Mouse (Mus musculus) midbrain, embryonic 12.5 days (tissue): ENCODE measurements around the gene Dnah8. TPM values are rescaled to one million over a fixed set of nuclear protein-coding genes. Genes with fewer than 3 reads are reported as not detected.
"Not testable (repeated sequence)": the region's sequence is repeated elsewhere in the genome, so short reads cannot be mapped to it uniquely, and the experiment has no call there.

Experiments used
- ATAC-seq: fragments of 200-750 bp; cut with Nextera tagmentation; 2 replicates; pipeline ENCODE4 v1.8.0; 2017; ENCODE audit warnings: low read depth, moderate TSS enrichment, moderate library complexity; ENCODE audit not compliant: low FRiP score
- H3K27ac ChIP-seq: fragments of 300-500 bp; sonication (generic); replicated peaks from 2 replicates; pipeline ENCODE4 v1.5.1; 2016; ENCODE audit warnings: mild to moderate bottlenecking
- H3K27me3 ChIP-seq: fragments of 300-500 bp; sonication (generic); 2 replicates; pipeline ENCODE4 v1.6.1; 2016; ENCODE audit warnings: mild to moderate bottlenecking
- H3K36me3 ChIP-seq: fragments of 300-500 bp; sonication (generic); 2 replicates; pipeline ENCODE4 v1.6.1; 2016
- H3K4me1 ChIP-seq: fragments of 300-500 bp; sonication (generic); 2 replicates; pipeline ENCODE4 v1.6.1; 2016
- H3K4me2 ChIP-seq: fragments of 300-500 bp; sonication (generic); replicated peaks from 2 replicates; pipeline ENCODE4 v1.6.1; 2016; ENCODE audit warnings: mild to moderate bottlenecking, moderate library complexity
- H3K4me3 ChIP-seq: fragments of 300-500 bp; sonication (generic); 2 replicates; pipeline ENCODE4 v1.5.1; 2016; ENCODE audit warnings: mild to moderate bottlenecking
- H3K9ac ChIP-seq: fragments of 300-500 bp; sonication (generic); replicated peaks from 2 replicates; pipeline ENCODE4 v1.6.1; 2016; ENCODE audit warnings: mild to moderate bottlenecking, moderate library complexity
- H3K9me3 ChIP-seq: fragments of 300-500 bp; sonication (generic); 2 replicates; pipeline ENCODE4 v1.6.1; 2016; ENCODE audit warnings: mild to moderate bottlenecking
- WGBS: fragments of 180-500 bp; shearing (Covaris S2); methylation state at CpG from one replicate; pipeline ENCODE4 v1.1.7; 2016; 5-methylcytosine and 5-hydroxymethylcytosine counted together
- polyA plus RNA-seq: library from polyadenylated mRNA; unstranded; fragments of >200 nt; fragmentation: Nextera tagmentation; extraction: Ambion mirVana; gene quantifications from 2 replicates; pipeline ENCODE4 v1.2.1, GENCODE M21; 2016

Gene Dnah8
- polyA plus RNA-seq, 1 experiment from 2014 or later: 0.66 TPM

DNA sequence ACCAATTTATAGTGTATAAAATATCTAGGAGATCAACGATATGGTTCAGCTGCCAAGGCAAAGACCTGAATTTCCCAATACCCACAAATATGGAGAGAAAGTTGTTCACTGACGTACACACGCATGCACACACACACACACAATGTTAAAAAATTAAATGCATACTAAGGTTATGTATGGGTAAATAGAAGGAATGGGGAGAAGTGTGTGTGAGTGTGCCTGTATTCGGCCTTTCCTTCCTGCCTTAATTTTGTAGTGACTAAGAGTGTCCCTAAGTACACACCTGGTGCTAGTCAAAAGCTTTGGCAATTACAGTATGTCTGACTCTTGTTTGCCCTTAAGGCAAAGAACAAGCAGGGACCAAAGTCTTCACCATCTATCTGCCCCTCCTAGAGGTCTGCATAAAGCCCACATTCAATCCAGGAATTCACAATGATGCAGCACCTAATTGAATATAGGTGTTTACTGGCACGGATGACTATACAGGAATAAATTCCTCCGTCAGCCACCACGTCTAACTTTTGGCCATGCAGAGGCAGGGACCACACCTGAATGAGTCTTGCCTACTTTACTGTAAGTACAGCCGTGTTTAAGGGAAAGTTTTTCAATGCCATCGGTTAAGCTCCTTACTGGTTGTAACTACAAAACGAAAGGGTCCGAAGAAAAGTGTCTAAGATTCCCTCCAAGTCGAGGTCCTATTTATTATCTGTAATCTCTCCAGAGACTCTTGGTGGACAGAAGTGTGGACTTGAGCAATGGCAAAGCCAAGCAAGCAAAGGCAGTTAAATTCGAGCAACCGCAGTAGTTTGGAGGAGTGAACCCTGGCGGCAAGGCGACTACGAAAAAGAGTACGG, 12.7 kb upstream of the Dnah8 start:
- peak overlapping the region; percentile 80 for H3K9ac ChIP-seq
- H3K27ac ChIP-seq: peak overlapping the region; percentile 79; the same call in 1 of the 2 replicates
- no peaks in the 10 kb centered on the region for H3K9me3 ChIP-seq
- H3K27me3 ChIP-seq: no peaks in the 10 kb centered on the region
- 27% methylated on average over 18 of the region's 18 CpGs for WGBS
- peak overlapping the region; percentile 70 for H3K4me3 ChIP-seq
- H3K4me1 ChIP-seq: peaks cover 39% of the 10 kb centered on the region
- H3K36me3 ChIP-seq: no peaks in the 10 kb centered on the region
- H3K4me2 ChIP-seq: peak overlapping the region; percentile 64
- no peak for ATAC-seq

DNA sequence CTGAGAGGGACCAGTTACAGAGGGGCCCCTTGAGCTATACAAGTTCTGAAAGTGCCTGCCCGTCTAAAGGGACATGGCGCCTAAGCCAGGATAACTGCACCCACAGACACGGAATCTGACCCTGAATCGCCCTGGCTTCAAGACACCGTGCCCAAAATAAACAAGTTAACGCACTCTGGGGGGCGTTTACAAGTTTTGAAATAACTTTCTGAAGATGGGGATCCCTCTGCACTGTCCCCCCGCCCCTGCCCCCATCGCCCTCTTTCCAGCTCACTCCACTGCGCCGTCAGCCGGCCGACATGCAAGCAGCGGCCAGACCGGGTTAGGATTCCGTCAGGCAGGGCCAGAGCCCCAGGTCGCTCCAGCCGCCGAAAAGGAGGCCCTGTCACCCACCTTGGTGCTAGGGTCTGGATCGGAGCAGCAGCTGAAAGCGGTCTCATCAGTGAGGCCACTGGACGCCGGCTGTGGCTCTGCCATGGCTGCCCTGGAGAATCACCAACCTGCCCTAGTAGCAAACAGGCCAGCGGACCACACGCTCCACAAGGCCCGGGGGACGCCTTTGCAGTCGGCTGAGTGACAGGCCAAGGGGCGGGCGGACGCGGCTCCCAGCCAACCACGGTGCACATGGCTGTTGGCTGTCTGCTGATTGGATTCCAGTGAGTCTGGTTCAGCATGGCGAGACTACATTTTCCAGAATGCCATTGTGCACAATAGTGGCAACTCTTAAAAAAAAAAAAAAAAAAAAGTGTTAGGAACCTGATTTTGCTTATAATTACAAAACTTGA, 11.9 kb upstream of the Dnah8 start:
- no peaks in the 10 kb centered on the region for H3K36me3 ChIP-seq
- peak overlapping the region; percentile 70 for H3K4me3 ChIP-seq
- ATAC-seq: peak; percentile 100
- peak overlapping the region; percentile 79 for H3K27ac ChIP-seq
- H3K4me2 ChIP-seq: peak overlapping the region; percentile 64
- under 1% methylated on average over 34 of the region's 34 CpGs for WGBS
- H3K27me3 ChIP-seq: no peaks in the 10 kb centered on the region
- H3K9me3 ChIP-seq: no peaks in the 10 kb centered on the region
- peaks cover 33% of the 10 kb centered on the region for H3K4me1 ChIP-seq
- H3K9ac ChIP-seq: peak overlapping the region; percentile 80

DNA sequence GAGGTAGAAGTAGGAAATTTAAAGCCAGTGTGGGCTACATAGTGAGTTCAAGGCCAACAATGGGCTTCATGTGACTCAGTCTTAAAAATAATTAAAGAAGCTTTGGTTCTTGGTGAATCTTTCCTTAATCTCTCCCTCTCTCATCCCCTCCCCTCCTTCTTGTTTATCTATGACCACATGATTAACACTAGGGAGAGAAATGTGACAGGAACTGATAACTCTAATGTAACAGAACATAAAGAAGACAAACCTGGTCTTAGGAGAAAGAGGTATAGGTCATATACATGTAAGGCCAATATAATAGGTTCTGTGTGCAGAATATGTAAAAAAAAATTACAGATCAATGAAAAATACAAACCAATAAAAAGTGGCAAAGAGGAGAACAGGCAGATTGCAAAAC, 10.8 kb upstream of the Dnah8 start:
- Histone ChIP-seq H3K4me2 (no peak overlapping the region), H3K27me3 (no peaks in the 10 kb centered on the region), H3K27ac (no peak overlapping the region), H3K36me3 (no peaks in the 10 kb centered on the region), H3K4me1 (peaks cover 22% of the 10 kb centered on the region), H3K4me3 (no peak overlapping the region), H3K9me3 (no peaks in the 10 kb centered on the region), H3K9ac (no peak overlapping the region)
- ATAC-seq: no peak

DNA sequence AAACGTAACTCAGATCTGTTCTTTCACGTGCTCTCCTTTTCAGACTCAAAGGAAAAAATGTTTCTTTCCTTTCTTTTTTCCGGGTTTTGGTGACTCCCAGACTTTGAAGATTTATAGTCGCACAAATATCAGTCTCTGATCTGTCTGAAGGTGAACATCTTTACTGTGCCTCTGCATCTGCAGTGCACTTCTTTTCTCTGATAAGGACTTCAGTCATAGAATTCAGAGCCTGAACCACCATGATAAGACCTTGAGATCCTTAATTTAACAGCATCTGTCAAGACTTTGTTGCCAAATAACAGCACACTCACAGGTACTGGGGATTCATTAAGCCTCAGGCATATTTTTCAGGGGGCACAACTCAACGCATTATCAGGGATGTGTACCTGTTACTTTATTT, 8.0 kb upstream of the Dnah8 start:
- Histone ChIP-seq H3K27me3 (no peaks in the 10 kb centered on the region), H3K27ac (no peak overlapping the region), H3K4me1 (peaks cover 8% of the 10 kb centered on the region), H3K9me3 (no peaks in the 10 kb centered on the region), H3K9ac (no peak overlapping the region), H3K4me3 (no peak overlapping the region), H3K36me3 (no peaks in the 10 kb centered on the region), H3K4me2 (no peak overlapping the region)
- ATAC-seq: no peak
- WGBS: 89% methylated on average over 5 of the region's 5 CpGs

DNA sequence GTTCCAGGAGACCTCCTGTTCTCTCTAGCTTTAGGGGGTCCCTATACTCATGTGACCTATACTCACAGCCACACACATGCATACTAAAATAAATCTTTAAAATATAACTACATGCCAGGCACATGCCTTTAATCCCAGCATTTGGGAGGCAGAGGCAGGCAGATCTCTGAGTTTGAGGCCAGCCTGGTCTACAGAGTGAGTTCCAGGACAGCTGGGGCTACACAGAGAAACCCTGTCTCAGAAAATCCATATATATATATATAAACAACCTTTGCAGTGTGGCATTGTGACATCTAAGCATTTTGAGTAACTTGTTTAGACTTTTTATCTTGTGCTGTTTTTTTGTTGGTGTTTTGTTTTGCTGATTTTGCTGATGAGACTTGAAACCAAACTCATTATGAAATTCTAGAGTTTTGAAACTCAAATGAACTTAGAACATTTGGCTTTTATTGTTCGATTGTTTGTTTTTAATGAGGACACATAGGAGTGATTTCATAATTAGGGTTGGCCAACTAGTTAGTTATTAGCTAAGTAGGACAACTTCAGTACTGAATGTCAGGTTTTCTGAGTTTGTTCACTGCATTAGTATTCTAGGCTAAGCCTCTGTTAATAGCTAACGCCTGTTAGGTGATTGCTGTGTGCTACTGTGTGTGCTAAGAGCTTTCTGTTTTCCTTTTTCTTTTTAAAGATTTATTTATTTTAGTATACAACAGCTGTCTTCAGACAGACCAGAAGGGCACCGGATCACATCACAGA, 5.8 kb upstream of the Dnah8 start:
- Histone ChIP-seq H3K27me3 (no peaks in the 10 kb centered on the region), H3K4me2 (no peak overlapping the region), H3K4me1 (no peaks in the 10 kb centered on the region), H3K9me3 (no peaks in the 10 kb centered on the region), H3K4me3 (no peak overlapping the region), H3K36me3 (no peaks in the 10 kb centered on the region), H3K9ac (no peak overlapping the region), H3K27ac (no peak overlapping the region)
- no peak for ATAC-seq
- 86% methylated on average over 3 of the region's 3 CpGs for WGBS

DNA sequence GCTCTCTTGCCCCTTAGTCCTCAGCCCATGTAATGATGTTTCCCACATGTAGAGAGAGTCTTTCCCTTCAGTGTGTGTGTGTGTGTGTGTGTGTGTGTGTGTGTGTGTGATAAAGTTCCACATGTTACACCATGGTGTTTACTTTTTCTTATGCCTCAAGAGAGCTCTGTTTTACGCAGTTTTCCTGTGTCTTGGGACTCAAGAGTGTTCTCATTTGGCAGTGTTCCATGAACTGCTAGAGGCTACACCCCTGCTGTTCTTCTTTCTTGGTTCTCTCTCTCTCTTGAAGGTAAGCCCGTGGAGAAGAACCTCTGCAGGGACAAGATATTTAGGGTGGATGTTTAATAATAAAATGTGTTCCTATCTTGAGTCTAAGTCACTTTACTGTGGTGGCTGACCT, 5.0 kb upstream of the Dnah8 start:
- no peak overlapping the region for H3K27ac ChIP-seq
- no peak for ATAC-seq
- H3K4me3 ChIP-seq: no peak overlapping the region
- WGBS: 65% methylated on average over 2 of the region's 2 CpGs
- H3K27me3 ChIP-seq: no peaks in the 10 kb centered on the region
- H3K9ac ChIP-seq: no peak overlapping the region
- H3K9me3 ChIP-seq: no peaks in the 10 kb centered on the region
- H3K4me2 ChIP-seq: no peak overlapping the region
- H3K36me3 ChIP-seq: no peaks in the 10 kb centered on the region
- H3K4me1 ChIP-seq: no peaks in the 10 kb centered on the region

DNA sequence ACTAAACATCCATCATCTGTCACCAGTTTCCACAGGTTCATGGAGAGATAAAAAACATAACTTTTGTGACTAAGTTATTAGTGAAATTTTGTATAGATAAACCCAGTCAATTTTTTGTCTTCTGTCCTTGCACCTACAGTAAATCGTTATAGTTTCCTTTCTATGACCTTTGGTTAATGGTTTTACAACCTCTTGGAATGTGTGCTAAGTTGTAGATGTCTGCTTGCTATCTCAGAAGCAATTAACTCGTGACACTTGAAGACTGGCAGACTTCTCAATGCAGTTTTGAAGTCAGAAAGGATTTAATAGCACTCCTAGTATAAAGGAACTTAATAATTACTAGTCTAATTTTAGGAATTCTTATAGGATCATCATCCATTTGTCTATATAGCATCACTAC, 3.6 kb upstream of the Dnah8 start:
- Histone ChIP-seq H3K4me1 (no peaks in the 10 kb centered on the region), H3K27ac (no peak overlapping the region), H3K4me3 (no peak overlapping the region), H3K9ac (no peak overlapping the region), H3K4me2 (no peak overlapping the region), H3K36me3 (no peaks in the 10 kb centered on the region), H3K9me3 (no peaks in the 10 kb centered on the region), H3K27me3 (no peaks in the 10 kb centered on the region)
- 79% methylated on average over 2 of the region's 2 CpGs for WGBS
- no peak for ATAC-seq

DNA sequence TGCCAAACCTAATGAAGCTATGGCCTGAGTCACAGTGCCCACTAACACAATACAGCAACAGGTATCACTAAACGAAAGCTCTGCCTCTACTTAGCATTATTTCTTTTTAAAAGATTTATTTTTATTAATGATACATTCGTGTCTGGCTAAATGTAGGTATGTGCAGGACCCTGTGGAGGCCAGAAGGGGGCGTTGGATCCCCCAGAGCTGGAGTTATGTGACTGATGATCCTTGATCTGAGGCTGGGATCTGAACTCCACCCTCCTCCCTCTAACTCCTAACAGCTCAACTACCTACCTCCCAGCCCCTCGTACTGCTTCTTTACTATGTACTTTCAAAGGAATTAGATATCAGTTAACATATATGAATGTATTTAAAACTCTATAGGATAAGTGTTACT, 2.7 kb upstream of the Dnah8 start:
- Histone ChIP-seq H3K9me3 (no peaks in the 10 kb centered on the region), H3K4me1 (no peaks in the 10 kb centered on the region), H3K27me3 (no peaks in the 10 kb centered on the region), H3K27ac (no peak overlapping the region), H3K9ac (no peak overlapping the region), H3K36me3 (no peaks in the 10 kb centered on the region), H3K4me2 (no peak overlapping the region), H3K4me3 (no peak overlapping the region)
- WGBS: 74% methylated on average over 4 of the region's 4 CpGs
- no peak for ATAC-seq

DNA sequence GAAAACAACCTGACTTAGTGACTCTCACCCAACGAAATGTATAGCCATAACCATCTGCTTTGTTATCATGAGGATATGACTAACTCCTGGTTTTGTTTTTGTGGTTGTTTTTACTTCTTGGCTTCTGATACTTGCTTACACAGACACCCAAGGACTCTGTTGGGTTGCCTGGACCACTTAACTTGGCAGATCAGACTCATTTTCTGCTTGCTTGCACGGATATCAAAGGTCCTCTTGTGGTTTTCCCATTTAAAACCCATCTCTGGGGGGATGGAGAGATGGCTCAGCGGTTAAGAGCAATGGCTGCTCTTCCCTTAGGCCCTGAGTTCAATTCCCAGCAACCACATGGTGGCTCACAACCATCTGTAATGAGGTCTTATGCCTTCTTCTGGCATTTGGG, 954 bp upstream of the Dnah8 start:
- Histone ChIP-seq H3K36me3 (no peaks in the 10 kb centered on the region), H3K4me1 (no peaks in the 10 kb centered on the region), H3K27me3 (no peaks in the 10 kb centered on the region), H3K4me3 (no peak overlapping the region), H3K4me2 (no peak overlapping the region), H3K9me3 (no peaks in the 10 kb centered on the region), H3K9ac (no peak overlapping the region), H3K27ac (no peak overlapping the region)
- ATAC-seq: no peak
- WGBS: 87% methylated on average over 3 of the region's 3 CpGs

DNA sequence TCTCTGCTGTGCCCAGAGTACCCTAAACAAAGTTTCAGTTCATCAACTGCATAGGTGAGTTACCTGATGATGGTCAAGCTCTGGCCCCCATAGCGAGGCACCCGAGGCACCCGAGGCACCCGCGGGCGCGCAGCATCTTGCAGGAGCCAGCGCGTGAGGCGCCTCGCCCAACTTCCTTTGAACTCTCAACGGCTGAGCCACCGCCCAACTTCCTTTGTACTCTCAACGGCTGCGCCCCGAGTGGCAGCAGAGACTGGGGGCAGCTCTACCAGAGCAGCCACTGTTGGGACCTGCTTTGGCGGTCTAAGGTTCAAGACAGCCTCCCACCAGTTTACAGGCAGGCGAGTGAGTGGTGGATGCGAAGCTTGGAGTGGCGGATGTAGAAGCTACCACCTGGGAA, 2.6 kb downstream of the Dnah8 start, which contains the start of gene Glo1:
TSS of gene Glo1 (minus strand) at position 153 of the 400 bp plus-strand sequence.
- not testable (repeated sequence) for H3K27me3 ChIP-seq, ATAC-seq, H3K4me3 ChIP-seq, H3K36me3 ChIP-seq, H3K27ac ChIP-seq, H3K9me3 ChIP-seq, H3K4me1 ChIP-seq, H3K9ac ChIP-seq, H3K4me2 ChIP-seq
- no CpG with 5 or more reads among the region's 20 CpGs for WGBS

DNA sequence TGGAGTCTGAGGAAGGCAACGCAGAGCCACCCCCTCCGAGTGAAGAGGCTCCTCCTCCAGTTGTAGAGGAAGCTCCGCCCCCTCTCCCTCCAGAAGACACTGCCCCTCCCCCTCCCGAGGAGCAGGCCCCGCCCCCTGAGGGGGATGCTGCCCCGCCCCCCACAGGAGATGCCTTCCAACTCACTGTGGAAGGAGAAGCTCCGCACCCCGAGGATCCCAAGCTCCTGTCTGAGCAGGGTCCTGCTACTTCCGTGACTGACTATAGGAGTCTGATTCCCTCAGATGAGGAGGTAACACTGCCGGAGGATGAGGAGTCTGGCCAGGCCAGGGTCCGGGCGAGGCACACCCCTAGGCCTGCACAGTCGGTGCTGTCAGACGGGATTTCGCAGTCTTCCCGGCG, 11.2 kb downstream of the Dnah8 start:
- Histone ChIP-seq H3K9ac (no peak overlapping the region), H3K27ac (no peak overlapping the region), H3K4me3 (peak overlapping the region; percentile 21; the same call in 1 of the 2 replicates), H3K27me3 (0 out of 2 replicates have a peak, but pooled peaks cover 3% of the 10 kb centered on the region), H3K9me3 (no peaks in the 10 kb centered on the region), H3K4me1 (peaks cover 8% of the 10 kb centered on the region; the same call in 1 of the 2 replicates), H3K4me2 (peak overlapping the region; percentile 40), H3K36me3 (no peaks in the 10 kb centered on the region)
- no peak for ATAC-seq
- WGBS: 13% methylated on average over 17 of the region's 17 CpGs
